ENCODE assay signal across 23 mouse cellular contexts in the genomic region with DNA sequence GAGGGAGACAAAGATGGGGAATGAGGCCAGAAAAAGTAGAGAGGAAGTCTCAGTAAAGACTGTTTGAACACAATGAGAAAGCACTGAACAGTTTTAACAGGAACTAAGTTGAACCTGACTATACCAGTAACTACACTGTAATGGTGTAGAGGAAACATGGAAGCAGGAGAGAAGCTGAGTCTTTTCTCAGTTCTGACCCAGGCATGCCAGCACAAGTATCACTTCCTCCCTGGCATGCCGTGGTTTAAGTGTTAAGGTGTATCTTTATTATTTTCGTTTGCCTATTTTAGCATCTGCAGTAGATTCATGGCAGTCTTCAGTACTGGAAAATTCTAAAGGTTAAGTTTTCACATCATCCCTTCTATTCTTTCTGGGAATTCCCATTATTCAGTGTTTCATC.
"Had no signal": no experiment of that assay in that cellular context is flagged by ENCODE, and none has a peak within 500 bp of the region (broad histone marks: within the 10 kb centered on the region; RNA-seq: fewer than 3 reads in every experiment).

No protein-coding gene starts in this region.

- H3K27me3 ChIP-seq: heart, embryonic 13.5 days; heart, embryonic 15.5 days; hindbrain, embryonic 13.5 days; hindbrain, embryonic 15.5 days; limb, embryonic 13.5 days; limb, embryonic 15.5 days; liver, embryonic 12.5 days had no signal

- H3K36me3 ChIP-seq: heart, embryonic 13.5 days; heart, embryonic 15.5 days; hindbrain, embryonic 13.5 days; hindbrain, embryonic 15.5 days; limb, embryonic 13.5 days; limb, embryonic 15.5 days; liver, embryonic 12.5 days had no signal

- DNase-seq: gastrocnemius, adult 2 months; gastrocnemius, postnatal 14 days; gastrocnemius, postnatal 36 days; heart, adult 18-20 months; heart, postnatal 14 days; heart, postnatal 36 days; kidney, adult 11 months; kidney, adult 2 months; kidney, adult 9 months; kidney, postnatal 14 days; kidney, postnatal 36 days; layer of hippocampus, adult 9-11 months; layer of hippocampus, postnatal 36 days; left cerebral cortex, postnatal 4 days had no signal

- ATAC-seq: hindbrain, postnatal 0 days; intestine, embryonic 16.5 days; liver, embryonic 12.5 days had no signal
